Mouse (Mus musculus) liver, adult 2 months (tissue): ENCODE results near the gene Aaas.
A peak's percentile ranks its signal among the peaks of the same experiment; 100 is the strongest.

Experiments used
- CTCF ChIP-seq: fragments of 200-500 bp; IDR thresholded peaks from 2 replicates; pipeline ENCODE4 v1.5.1; 2011; ENCODE audit warnings: low read depth, low read length, control low read depth
- POLR2A ChIP-seq: fragments of 200-500 bp; IDR thresholded peaks from 2 replicates; pipeline ENCODE4 v1.6.1; 2011; ENCODE audit warnings: low read length, control low read depth; ENCODE audit not compliant: insufficient read depth; ENCODE audit errors: extremely low read depth

- TF ChIP-seq CTCF (peak; percentile 96), POLR2A (no peak)
Measured at GRCm38 (mm10) chr15:102377163-102377543, 26.6 kb upstream of the Aaas start.
